Mouse (Mus musculus): ENCODE data around the gene Lsamp.

The Lsamp gene

DNA sequence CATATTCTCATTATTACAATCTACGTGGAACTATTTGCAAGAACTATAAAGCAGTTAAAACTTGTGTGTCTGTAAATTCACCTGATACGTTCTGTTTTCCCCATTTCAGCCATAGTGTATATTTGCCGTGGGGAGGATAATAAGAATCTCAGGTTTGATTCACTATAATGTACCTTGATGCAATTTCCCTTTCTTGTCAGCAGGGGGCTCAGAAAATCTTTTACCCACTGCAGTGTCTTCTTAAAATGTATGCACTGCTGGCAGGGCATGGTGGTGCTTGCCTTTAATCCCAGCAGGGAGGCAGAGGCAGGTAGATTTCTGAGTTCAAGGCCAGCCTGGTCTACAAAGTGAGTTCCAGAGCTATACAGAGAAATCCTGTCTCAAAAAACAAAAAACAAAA is 287.7 kb downstream of the Lsamp start:
- DNase-seq (ENCODE audit: low read depth, low spot score) = no peak

GRCm38 (mm10) chr16:40290132-40290531 is 306.0 kb downstream of the Lsamp start:
- DNase-seq (ENCODE audit: low read depth, low spot score) = no peak

DNA sequence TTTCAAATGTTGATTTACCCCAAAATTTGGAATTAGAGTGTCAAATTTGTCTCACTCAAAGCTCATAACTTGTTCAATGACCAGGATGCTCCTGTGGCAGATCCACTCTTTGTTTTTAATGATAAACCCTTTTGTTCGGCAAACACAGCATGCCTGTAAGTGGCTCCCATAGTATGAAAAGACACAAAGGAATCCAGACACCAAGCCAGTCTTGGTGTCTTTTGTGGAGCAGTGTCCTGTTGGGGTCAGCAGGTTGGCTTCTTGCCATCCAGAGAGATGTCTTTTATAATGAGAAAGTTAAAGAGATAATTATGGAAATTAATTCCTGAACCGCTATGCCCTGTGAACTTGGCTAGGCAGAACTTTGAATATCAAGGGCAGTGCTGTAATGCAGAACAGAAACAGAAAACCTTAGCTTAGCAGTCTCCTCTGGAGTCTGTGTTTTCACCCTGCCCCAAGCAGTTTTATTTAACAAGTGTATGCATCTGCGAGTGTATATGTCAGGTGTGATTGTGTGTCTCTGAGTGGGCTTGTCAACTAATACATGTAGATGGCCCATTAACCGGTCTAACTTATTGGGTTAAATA is 310.2 kb downstream of the Lsamp start:
- DNase-seq (ENCODE audit: low read depth, low spot score) = no peak

- DNase-seq (ENCODE audit: low read depth, low spot score) = no peak
Measured at GRCm38 (mm10) chr16:40295240-40295639, 311.1 kb downstream of the Lsamp start.

GRCm38 (mm10) chr16:40307666-40308065 is 323.5 kb downstream of the Lsamp start:
- DNase-seq (ENCODE audit: low read depth, low spot score) = no peak

- DNase-seq (ENCODE audit: low read depth, low spot score) = no peak
Measured at GRCm38 (mm10) chr16:40316199-40316598, 332.0 kb downstream of the Lsamp start.

DNA sequence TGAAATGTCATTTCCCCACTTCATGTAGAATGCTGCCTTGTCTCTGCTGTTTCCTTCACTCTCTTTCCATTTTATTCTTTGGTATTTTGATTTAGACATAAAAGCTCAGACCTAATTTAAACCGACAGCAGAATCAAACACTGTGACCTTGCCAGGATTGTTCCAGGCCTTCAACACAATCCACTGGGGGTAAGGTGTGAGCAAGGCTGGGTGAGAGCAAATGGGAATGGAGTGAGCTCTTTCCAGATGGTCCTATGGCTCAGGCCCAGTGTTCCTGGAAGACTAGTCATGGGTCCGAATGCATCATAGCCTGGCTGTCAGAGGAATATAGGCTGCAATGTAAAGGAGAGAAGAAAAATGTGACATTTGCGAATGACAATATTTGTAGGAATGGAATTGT is 340.6 kb downstream of the Lsamp start:
- no peak for DNase-seq (ENCODE audit: low read depth, low spot score)

DNA sequence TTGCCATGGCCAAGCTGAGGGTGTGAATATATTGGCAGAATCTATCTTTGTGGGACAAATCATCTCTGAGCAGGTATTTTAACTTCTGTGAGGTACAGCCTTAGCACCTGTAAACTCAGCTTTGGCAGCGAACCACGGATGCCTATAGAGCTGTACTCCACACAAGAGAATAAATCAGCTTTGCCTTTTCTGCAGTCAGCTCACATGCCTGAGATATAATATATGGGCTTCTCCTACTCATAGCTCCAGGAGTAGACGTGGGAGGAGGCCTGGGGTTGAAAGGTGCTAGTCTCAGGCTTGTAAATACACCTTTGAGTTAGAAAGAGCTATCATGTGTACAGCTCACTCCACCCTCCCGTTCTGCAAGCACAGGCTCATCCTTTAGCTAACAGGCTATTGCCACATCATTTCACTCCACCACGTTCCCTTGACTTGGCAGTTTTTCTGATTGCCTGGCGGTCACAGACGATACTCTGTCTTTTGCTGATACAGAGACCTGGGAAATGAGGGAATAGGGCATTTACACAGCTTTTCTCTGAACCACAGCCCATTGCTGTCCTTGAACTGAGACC is 344.2 kb downstream of the Lsamp start:
- no peak for DNase-seq (ENCODE audit: low read depth, low spot score)

- DNase-seq (ENCODE audit: low read depth, low spot score) = no peak
Measured at GRCm38 (mm10) chr16:40369677-40370076, 385.5 kb downstream of the Lsamp start.

- DNase-seq (ENCODE audit: low read depth, low spot score) = no peak
Measured at GRCm38 (mm10) chr16:40371291-40371690, 387.1 kb downstream of the Lsamp start.

GRCm38 (mm10) chr16:40375314-40375713 is 391.2 kb downstream of the Lsamp start:
- DNase-seq (ENCODE audit: low read depth, low spot score) = no peak

DNA sequence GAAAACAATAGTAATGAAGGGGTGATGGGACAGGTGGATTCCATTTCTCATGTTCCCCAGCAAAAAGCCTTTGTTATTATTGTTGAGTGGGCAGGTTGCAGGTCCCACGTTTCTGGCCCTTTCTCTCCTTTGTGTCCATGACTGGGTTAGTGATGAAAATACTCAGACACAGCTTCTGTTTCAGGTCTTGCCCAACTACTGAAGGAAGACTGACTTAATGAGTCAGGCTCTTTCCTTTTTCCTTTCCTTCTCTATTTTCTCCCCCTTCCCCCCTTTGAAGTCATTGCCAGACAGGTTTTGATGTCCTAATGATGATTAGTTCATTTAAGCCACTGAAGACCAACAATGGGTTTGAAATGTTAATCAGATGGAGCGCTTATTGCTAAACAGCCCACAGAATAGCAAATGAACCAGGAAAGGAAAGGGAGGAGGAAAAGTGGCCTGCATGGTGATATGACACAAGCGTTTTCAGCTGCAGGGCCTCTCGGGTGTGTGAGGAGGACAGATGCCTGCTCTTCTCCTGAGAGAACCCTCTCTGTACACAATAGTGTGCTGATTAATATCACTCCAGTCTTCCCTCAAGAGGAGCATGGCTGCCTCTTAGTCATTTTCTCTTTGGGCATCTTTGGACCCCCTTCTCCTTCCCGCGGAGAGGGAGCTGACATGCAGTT is 393.1 kb downstream of the Lsamp start:
- no peak for DNase-seq (ENCODE audit: low read depth, low spot score)

DNA sequence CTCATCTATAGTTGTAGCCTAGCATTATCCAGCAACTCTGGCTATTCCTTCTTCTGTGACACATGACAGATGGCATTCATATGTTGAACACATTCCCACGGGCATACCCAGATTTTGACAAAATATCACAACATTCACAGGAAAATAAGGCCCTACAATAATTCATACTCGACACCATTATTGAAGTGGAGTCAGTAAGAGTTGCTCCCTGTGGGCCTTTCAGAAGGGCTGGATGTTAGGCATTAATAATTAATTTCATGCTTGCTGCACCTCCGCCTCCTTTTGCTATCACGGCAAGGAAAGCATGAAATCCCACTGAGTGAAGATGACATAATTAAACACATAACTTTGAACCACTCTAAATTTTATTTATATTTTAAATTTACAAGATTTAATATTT is 407.9 kb downstream of the Lsamp start:
- DNase-seq (ENCODE audit: low read depth, low spot score) = no peak

GRCm38 (mm10) chr16:40399531-40399930 is 415.4 kb downstream of the Lsamp start:
- no peak for DNase-seq (ENCODE audit: low read depth, low spot score)

GRCm38 (mm10) chr16:40434280-40434679 is 450.1 kb downstream of the Lsamp start:
- no peak for DNase-seq (ENCODE audit: low read depth, low spot score)

GRCm38 (mm10) chr16:40436415-40436814 is 452.3 kb downstream of the Lsamp start:
- DNase-seq (ENCODE audit: low read depth, low spot score) = no peak

- DNase-seq (ENCODE audit: low read depth, low spot score) = no peak
Measured at GRCm38 (mm10) chr16:40437879-40438278, 453.7 kb downstream of the Lsamp start.

DNA sequence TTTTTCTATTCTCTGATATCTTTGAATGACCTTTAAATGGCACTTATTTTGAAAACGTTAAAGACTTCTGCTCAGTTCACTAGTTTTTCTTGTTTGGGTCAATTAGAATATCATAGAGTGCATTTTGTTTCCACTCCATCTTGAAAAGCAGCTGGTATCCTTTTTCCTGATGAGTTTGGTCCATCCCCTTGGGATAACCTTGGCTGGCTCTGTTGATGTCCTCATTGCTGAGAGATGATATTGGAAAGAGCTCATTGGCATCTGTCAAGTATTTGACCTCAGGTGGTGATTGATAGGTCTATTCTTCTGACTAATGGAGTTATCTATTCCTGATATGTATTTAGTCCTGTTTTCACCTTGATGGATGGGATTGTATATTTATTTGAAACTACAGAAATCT is 454.7 kb downstream of the Lsamp start:
- no peak for DNase-seq (ENCODE audit: low read depth, low spot score)

GRCm38 (mm10) chr16:40446587-40446986 is 462.4 kb downstream of the Lsamp start:
- no peak for DNase-seq (ENCODE audit: low read depth, low spot score)

DNA sequence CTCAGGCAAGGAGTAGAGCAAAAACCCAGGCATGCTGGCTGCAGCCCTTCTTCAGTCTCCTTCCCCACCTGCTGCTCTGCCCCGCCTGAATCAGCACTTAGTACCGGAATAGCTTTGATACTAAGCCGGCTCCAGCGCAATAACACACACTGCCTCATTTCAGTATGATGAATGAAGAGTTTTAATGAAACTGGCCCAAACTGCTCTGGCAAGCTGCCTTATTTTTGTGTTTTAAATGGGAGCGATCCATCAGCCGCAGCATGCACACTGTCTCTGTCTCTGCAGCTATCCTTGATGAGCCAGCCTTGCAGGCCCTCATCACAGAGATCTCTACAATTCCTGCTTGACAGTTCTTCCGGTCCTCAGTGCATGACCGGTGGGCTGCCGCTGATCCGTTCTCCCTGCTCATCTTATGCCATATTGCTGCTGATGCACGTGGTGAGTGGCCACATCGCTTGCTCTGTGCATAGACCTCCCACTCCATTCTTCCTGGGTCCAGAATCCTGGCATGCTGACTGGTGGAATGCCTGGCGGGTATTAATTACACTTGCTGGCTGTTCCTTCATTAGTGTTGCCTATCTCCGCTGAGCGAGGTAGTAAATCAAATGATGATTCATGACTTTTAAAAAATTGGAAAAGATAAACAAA is 479.4 kb downstream of the Lsamp start:
- DNase-seq (ENCODE audit: low read depth, low spot score) = no peak

- DNase-seq (ENCODE audit: low read depth, low spot score) = no peak
Measured at GRCm38 (mm10) chr16:40466596-40466995, 482.4 kb downstream of the Lsamp start.

GRCm38 (mm10) chr16:40470946-40471345 is 486.8 kb downstream of the Lsamp start:
- no peak for DNase-seq (ENCODE audit: low read depth, low spot score)

- no peak for DNase-seq (ENCODE audit: low read depth, low spot score)
Measured at GRCm38 (mm10) chr16:40471967-40472366, 487.8 kb downstream of the Lsamp start.
